Mouse (Mus musculus): ENCODE results near the gene Unc119b. TPM values are rescaled to one million over a fixed set of nuclear protein-coding genes. Genes with fewer than 3 reads are reported as not detected.
A peak's percentile ranks its signal among the peaks of the same experiment; 100 is the strongest.
"Not testable (repeated sequence)": the region's sequence is repeated elsewhere in the genome, so short reads cannot be mapped to it uniquely, and the experiment has no call there.

Gene Unc119b
- total RNA-seq, 2 experiments from 2014 or later = 19.9 to 20.3 TPM

DNA sequence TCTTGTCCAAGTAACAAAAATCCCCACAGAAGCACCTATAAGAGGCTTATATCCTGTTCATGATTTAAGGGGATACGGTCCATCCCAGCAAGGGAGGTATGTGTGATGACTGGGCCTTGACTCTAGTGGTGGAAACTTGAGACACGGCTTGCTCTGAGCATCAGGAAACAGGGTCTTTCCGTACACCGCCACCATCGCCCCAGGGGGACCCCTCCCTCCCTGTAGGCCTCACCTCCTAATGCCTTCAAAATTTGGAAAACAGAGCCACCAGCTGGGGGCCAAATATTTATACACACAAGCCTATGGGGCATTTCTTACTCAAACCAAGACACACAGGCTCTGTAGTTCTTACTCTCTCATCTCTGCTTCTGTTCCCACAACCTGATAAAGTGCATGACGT lies 43.0 kb downstream of the Unc119b start:
- no peak for DNase-seq (ENCODE audit: low spot score in 2 of 2)

DNA sequence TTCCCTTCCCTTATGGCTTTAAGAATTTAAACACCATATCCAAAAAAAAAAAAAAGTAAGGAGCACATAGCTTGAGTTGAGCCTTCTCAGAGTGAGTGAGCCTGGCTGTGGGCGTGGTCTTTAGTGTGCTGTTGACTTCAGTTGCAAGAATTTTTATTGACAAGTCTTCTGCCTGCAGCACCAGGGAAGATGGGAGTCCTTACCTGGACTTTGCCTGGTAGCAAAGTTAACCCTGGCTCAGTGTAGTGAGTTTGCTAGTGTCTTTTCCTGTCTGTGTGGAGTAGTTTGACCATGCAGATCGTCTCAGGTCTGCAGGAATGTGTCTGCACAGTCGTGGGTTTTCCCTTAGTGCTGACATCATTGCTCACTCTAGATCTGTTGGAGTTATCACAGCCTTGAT lies 43.8 kb downstream of the Unc119b start:
- DNase-seq (ENCODE audit: low spot score in 2 of 2) = no peak

DNA sequence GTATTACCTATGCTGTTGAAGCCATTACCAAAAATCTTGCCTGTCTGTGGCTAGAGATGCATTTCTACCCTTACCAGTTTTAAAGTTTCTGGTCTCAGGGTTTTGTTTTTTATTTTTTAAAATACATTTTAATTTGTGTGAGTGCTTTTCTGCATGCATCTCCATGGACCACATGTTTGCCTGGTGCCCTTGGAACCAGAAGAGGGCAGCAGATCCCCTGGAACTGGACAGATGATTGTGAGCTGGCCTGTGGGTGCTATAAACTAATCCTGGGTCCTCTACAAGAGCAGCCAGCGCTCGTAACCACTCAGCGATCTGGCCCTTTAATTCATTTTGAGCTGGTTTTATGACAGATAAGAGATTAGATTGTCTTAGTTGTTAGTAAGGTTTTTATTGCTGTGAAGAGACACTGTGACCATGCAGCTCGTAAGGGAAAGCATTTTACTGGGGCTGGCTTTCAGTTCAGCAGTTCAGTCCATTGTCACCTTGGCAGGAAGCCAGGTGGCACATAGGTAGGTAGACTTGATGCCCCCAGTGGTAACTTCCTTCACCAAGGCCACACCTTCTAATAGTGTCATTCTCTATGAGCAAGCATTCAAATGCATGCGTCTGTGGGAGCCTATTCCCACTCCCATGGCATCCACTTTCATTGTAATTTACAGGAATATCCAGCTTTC lies 45.0 kb downstream of the Unc119b start:
- DNase-seq (ENCODE audit: low spot score in 2 of 2) = no peak

DNA sequence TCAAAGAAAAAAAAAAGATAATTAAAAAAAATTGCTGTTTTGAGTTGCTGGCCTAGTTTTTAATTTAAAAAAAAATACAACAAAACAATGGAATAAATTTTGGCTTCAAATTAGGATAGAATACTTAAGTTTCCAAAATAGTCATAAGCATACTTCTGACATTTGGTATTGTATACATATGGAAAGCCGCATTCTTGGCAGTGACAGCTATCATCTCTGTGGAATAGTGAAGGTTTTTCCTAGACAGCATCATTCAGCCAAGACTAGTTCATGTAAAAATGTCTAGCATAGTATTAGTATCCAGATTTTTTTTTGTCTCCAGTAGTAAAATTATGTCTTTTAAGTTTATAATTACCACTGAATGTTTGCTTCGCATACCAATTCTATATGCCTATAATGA lies 49.1 kb downstream of the Unc119b start:
- no peak for DNase-seq (ENCODE audit: low spot score in 2 of 2)

DNA sequence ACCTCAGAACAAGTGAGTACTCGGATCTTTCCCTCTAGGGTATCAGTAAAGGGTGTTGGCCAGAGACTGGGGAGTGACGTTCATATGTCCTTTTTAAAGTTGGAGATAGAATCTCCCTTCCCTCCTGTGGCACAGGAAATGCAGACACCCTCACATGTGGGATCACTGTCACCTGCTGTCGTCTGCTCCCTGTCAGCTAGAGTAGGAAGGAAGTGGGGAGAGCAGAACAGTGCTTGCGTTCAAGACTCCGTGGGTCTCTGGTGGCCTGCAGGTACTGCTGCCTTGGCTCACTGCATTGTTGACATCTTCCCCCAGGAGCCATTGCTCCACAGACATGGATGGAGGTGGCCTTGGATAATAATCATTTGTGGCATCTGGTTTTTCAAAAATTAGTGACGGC lies 51.3 kb downstream of the Unc119b start:
- no peak for DNase-seq (ENCODE audit: low spot score in 2 of 2)

DNA sequence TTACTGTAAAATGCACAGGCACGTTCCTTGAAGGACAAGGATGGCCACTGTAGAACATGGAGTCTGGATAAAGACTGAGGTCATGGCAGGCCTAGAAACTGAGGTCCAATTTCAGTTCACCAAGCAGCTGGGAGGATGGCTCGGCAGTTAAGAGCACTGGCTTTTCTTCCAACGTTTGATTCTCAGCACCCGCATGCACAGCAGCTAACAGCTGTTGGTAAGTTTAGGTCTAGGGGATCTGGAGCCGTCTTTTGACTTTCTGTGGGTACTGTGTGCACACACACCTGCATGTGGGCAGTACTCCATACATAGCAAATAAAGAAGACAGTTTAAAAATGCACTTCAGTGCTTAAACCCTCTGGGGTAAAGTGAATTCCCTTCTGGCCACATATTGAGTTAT lies 53.1 kb downstream of the Unc119b start:
- no peak for DNase-seq (ENCODE audit: low spot score in 2 of 2)

DNA sequence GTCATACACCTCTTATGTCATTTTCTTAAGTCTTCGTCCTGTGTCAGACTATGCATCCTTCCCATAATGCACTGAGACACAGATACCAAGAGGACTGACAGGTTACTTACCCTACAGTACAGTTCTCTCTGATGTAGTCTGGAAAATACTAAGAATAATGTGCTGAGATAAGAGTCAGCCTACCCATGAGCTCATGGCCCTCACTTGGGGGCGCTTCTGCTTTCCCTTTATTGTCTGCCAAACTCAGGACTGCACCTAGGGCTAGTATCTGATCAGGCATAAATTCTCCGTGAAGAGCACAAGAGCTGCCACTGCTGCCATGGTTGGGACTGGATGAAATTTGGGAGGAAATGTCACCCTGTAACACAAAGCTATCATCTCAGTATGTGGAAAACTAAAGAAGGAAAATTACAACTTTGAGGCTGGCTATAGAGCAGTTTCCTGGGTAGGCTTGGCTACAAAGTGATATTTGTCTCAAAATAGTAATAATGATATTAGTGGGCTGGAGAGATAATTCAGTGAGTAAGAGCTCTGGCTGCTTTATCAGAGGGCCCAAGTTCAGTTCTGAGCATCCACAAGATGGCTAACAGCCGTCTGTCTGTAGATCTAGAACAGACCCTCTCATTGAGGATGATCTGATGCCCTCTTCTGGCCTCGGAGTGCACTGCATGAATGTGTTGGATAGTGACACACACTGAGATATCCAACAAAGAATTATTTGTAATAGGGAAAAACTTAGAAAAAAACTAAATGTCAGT lies 58.5 kb downstream of the Unc119b start:
- peak; percentile 34 to 65 for DNase-seq (ENCODE audit: low spot score in 2 of 2)

DNA sequence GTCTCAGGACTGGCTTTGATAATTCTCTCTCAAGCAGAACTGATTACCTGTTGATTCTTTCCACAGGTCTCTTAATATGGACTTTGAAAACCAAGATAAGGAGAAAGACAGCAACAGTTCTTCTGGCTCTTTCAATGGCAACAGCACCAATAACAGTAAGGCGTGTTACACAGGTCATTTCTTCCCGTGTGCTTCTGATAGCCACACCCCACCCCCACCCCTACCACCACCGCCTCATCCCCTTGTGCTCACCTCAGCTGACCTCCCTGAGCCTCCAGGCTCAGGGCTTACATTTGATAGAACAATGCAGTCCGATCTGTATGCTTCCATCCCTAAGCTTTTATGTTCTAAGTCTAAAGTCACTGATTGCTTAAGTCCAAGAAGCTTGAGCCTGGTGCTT lies 60.0 kb downstream of the Unc119b start:
- no peak for DNase-seq (ENCODE audit: low spot score in 2 of 2)

DNA sequence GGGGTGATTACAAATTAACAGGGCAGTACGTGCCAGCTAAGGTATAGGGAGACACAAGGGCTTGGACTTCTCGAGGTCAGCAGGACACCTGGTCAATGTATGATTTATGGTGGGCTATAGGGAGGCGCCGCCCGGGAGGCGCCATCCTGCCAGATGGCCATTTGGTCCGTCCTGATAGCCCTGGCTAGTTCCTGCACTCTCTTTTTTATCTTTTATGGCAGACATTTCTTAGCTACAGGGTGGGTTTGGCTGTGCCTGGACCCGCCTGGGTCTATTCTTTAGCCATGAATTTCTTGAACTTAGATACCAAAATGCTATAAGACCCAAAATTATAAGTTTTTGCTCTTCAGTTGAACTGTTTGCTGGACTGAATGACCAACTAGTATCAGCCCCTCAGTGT lies 61.5 kb downstream of the Unc119b start:
- not testable (repeated sequence) for DNase-seq (ENCODE audit: low spot score in 2 of 2)

Other genes with a start within 250 kb of the Unc119b start
- gene Oasl2, start 238.0 kb downstream of the Unc119b start, total RNA-seq (2021) = 1 to 10 TPM; 1.4 to 2.5 TPM
- under 1 TPM; 0.52 to 0.71 TPM for gene Oasl1, start 211.7 kb downstream of the Unc119b start, total RNA-seq (2021)
- 10 to 100 TPM; 34.5 to 34.6 TPM for gene 2210016L21Rik, start 192.8 kb downstream of the Unc119b start, total RNA-seq (2021)
- not detected for gene Hnf1a, start 163.9 kb downstream of the Unc119b start, total RNA-seq (2021)
- 10 to 100 TPM; 61.2 to 64.0 TPM for gene Sppl3, start 123.8 kb downstream of the Unc119b start, total RNA-seq (2021)
- not detected for gene Gm10401, start 36.7 kb downstream of the Unc119b start, total RNA-seq (2021)
- gene Acads, start 15.6 kb downstream of the Unc119b start, total RNA-seq (2021) = 10 to 100 TPM; 74.6 to 78.1 TPM
- gene Mlec, start 23.2 kb upstream of the Unc119b start, total RNA-seq (2021) = 100 to 1,000 TPM; 198 to 217 TPM
- 1 to 10 TPM; 4.2 to 5.1 TPM for gene Cabp1, start 59.4 kb upstream of the Unc119b start, total RNA-seq (2021)
- 10 to 100 TPM; 20.2 to 25.0 TPM for gene Pop5, start 100.9 kb upstream of the Unc119b start, total RNA-seq (2021)
- 100 to 1,000 TPM; 196 TPM for gene Rnf10, start 137.9 kb upstream of the Unc119b start, total RNA-seq (2021)
- gene Coq5, start 144.7 kb upstream of the Unc119b start, total RNA-seq (2021) = 10 to 100 TPM; 57.8 to 64.2 TPM
- gene Dynll1, start 166.0 kb upstream of the Unc119b start, total RNA-seq (2021) = 100 to 1,000 TPM; 314 to 330 TPM
- 10 to 100 TPM; 38.2 to 42.8 TPM for gene Srsf9, start 192.2 kb upstream of the Unc119b start, total RNA-seq (2021)
- 10 to 100 TPM; 19.5 to 21.6 TPM for gene Gatc, start 206.2 kb upstream of the Unc119b start, total RNA-seq (2021)
- 10 to 100 TPM; 19.7 to 22.8 TPM for gene Triap1, start 206.2 kb upstream of the Unc119b start, total RNA-seq (2021)
- gene Cox6a1, start 214.0 kb upstream of the Unc119b start, total RNA-seq (2021) = 100 to 1,000 TPM; 236 to 243 TPM